Mouse (Mus musculus): ENCODE results near the gene Pkmyt1.

Pkmyt1 gene

DNA sequence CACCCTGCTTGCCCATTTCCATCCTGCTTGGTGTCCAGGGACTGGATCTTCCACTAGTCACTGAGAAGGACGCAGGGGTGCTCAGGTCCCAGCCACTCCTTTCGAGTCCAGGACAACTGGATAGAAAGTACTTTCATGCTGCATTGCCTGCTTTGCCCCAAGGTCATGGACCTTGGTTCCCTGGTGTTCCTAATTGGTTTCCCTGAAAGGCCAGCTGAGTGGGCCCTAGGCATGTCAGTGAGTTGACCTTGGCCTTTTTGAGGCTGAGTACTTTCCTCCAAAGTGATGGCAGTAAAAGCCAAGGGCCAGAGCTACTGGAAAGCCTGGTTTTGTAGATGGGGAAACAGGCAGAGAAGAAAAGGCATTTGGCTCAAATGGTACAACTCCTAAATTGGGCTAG lies 4.2 kb upstream of the Pkmyt1 start:
- DNase-seq (ENCODE audit: low read depth), result no peak

DNA sequence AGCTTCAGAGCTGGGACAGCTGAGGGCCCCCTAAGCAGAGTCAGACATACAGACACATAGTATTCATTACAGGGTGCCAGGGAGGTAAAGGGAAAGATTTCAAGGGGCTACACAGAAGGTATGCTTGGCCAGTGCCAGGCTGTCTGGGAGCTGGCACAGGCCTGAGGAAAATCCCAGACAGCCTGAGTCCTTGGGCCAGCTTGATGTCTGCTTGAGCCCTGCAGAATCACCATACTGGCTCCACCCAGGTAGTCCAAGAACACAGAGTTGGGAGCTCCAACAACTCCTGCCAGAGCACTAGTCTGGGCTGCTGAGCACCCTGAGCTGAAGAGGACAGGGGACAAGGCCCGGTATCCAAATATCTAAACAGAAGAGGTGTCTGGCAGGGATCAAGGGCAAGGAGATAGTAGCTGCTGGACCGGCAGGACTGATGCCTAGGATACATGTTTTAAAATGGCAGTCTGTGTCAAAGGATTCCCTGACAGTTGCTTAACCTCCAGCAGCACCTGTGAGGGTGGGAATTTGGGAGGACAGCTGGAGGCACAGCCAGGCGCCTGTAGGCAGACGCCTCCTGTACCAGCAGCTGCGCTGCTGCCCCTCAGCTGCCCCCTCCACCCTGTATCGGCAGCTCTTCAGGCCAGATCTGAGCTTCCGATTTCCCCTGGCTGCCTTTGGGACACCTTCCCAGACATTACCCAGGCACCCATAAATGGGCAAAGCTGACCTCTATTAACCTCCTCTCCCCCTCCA lies 3.6 kb upstream of the Pkmyt1 start, which contains the start of gene 1520401A03Rik:
1520401A03Rik (minus strand) TSS at position 408 of the 750 bp plus-strand sequence.
- DNase-seq (ENCODE audit: low read depth), result no peak

DNA sequence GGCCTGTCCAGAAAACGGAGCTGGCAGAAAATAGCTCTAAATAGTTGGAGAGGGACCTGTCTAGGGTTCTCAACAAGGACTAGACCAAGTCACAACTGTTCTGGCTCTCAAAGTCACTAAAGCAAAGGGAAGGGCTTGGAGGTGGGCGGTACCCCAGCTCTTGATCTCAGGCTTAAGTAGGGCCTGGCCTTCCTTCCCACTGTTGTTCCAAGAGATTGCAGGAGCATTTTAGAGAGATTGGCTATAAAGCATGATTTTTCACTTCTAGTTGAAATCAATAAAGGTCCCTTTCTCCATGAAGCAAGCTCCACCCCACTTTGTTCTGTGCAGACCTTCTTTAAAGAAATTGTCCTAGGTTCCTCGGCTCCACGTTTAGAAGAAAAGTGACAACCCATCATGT lies 659 bp upstream of the Pkmyt1 start:
- DNase-seq (ENCODE audit: low read depth), result peak; percentile 39

GRCm38 (mm10) chr17:23726758-23727142 lies 614 bp downstream of the Pkmyt1 start:
- peak; percentile 45 for DNase-seq (ENCODE audit: low read depth)

DNA sequence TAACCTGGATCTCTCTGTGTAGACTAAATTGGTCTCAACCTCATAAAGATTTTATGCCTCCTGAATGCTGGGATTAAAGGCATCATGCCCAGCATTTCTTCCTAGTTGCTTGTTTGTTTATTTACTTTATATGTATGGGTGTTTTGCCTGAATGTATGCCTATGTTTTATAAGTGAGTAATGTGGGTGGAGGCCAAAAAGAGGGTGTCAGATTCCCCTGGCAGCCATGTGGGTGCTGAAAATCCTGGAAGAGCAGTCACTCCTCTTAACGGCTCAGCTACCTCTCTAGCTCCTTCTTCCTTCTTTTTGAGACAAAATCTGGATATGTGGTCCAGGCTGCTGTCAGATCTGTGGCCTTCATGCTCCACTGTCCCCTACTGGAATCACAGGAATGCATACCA lies 4.3 kb downstream of the Pkmyt1 start:
- peak; percentile 71 for DNase-seq (ENCODE audit: low read depth)

GRCm38 (mm10) chr17:23734341-23734740 lies 8.2 kb downstream of the Pkmyt1 start:
- peak; percentile 74 for DNase-seq (ENCODE audit: low read depth)

GRCm38 (mm10) chr17:23737493-23738445 lies 11.6 kb downstream of the Pkmyt1 start:
- DNase-seq (ENCODE audit: low read depth), result peak; percentile 36

DNA sequence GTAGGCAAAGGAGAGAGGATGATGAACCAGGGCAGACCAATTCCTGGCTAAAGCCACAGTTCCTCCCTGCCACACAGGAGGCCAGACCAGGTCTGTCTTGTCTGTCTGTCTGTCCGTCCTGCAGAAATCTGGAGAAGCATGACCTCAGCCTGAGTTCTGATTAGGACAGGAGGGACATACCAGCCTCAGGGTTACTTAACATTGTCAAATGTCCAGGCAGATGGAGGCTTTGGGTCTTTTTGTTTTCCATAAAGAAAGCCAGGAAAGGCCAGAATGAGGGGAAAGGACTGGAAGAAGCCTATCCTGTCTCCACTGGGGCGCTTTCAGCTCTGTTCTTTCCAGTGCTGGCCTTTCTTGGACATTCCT lies 12.7 kb downstream of the Pkmyt1 start:
- DNase-seq (ENCODE audit: low read depth), result no peak

DNA sequence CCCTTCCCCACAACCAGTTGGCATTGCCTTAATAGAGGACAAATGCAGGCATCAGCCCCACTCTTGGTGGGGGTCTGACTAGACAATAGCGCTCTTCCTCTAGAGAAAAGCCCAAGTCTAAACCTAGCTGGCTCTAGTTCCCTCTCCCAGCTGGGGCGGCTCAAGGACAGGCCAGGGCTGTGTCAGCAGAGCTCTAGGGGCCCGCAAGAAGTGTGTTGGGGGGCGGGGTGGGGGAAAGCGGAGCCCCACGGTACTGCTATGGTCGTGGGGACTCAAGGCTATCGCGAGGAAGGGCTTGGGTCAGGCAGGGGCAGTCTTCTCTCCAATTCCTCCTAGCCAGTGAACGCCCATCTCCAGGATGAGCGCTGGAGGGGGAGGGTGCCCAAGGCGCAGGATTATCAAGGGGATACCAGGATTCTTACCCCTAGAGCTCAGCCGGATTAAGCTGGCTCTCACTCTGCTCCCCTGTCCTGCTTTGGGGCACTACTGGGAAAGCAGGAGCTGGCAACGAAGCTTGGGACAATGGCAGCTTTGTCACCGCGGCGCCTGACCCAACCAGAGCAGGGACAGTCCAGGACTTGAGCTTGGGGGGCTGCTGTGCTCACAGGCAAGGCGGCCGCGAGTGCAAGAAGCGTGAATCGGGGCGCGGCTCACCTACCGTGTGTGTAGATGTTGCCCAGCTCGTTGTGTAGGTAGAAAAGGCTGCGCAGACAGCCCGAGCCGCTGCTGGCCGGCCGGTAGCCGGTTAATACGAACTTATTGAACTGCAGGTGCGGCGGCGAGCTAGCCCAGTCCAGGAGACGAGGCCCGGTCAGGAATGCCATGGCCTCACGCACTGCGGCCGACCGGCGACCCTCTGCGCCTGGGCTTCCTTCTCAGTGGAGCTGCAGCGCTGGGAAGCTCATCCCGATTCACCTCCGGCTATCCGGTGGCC lies 13.3 kb downstream of the Pkmyt1 start:
- DNase-seq (ENCODE audit: low read depth), result peak; percentile 22

GRCm38 (mm10) chr17:23740136-23740584 lies 14.0 kb downstream of the Pkmyt1 start:
- peak; percentile 88 for DNase-seq (ENCODE audit: low read depth)

- no peak for DNase-seq (ENCODE audit: low read depth)
Measured at GRCm38 (mm10) chr17:23740598-23741021, 14.5 kb downstream of the Pkmyt1 start, which contains the start of gene Paqr4. Paqr4 (minus strand) TSS chr17:23740867.

DNA sequence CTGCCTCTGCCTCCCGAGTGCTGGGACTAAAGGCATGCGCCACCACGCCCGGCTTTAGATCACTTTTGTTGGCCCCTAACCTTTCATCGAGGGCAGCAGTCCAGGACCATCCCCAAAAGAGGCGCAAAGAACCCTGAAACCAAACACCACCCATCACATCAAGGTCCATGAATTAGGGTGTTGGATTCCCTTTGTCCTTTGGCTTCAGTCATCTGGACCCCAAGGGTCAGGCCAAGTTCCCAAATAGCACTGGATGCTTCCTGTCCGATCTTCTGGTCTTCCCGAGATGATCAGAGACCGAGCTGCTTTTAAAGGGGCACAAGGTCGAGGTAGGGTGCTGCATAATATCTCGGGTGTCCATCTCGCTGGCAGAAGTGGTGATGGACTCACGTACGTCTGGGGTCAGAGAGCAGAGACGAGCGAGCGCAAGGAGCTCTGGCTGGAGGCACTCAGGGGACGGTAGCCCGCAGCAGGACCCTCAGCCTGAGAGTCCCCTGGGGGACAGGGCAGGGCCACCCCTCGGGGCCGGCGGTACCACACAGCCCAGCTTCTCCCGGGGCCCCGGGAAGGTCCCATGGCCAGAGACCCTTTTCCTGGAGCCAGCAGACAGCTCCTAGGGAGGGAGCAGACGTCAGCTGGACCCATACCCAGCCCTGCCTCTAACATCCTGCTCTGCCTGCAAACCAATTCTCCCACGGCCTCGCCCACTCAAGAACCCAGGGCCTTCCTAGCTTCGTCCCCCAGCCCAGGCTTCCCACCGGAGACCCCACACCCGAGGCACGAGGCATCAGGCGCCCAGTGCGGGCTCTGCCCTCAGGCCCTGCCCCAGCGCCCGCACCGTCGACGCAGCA lies 15.4 kb downstream of the Pkmyt1 start:
- DNase-seq (ENCODE audit: low read depth), result no peak

GRCm38 (mm10) chr17:23742210-23742793 lies 16.2 kb downstream of the Pkmyt1 start:
- no peak for DNase-seq (ENCODE audit: low read depth)

DNA sequence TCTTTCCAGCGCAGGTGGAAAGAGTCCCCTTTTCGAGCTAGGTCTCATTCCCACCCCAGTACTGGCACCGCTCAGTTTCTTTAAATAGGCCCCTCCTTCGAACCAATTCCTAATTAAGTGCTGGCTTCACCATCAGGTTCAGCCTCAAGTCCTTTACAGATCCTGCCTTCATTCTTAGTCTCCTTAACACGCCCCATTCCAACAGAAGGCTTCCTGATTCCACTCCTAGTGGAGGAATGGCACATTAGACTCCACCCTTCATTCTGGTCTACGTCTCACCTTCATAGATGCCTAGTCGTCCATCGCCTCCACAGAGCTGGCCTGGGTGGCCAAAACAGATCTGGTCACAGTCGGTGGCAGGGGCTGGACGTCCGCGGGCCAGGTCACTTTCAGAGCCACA lies 16.8 kb downstream of the Pkmyt1 start:
- no peak for DNase-seq (ENCODE audit: low read depth)

- peak; percentile 69 for DNase-seq (ENCODE audit: low read depth)
Measured at GRCm38 (mm10) chr17:23744076-23744475, 17.9 kb downstream of the Pkmyt1 start.

GRCm38 (mm10) chr17:23744651-23745050 lies 18.5 kb downstream of the Pkmyt1 start:
- DNase-seq (ENCODE audit: low read depth), result no peak

DNA sequence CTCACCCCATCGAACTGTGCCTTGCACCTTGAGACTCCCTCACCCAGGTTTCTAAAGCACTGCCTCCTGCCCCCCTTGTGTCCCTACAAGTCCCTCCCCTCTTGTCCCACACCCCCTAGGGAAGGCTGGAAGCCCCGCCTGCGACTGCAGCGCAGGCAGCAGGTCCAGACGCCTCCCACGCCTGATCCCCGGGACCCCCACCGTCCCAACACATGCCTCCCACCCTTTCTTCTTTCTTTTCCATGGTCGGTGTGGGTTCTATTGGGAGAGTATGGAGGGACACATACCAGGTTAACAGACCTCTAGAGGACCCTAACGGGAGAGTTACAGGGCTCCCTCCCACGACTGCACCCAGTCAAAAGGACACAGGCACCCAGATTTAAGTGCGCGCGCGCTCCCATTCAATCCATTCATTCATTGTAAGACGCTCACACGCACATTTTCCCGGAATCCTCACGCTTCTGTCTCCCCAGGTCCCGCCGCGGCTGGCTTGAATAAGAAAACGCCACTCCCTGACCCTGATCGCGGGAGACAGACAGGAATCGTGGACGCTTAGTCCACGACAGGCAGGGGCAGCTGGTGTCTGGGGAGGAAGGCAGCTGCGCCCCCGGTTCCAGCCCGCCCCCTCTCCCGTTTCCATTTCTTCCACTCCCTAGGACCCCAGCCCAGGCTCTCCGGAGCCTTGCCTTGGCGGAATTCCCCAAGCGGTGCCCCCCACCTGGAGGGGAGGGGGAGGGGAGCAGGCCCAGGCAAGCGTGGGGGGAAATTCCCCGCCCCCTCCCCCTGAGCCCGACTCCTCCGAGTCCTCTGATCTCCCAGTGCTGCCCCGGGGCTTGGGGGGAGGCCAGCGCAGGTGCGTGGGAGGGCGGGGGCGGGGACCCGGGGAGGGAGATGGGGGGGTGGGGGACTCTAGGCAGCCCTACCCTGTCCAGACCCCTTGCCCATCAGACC lies 19.4 kb downstream of the Pkmyt1 start, which contains the start of gene Kremen2:
Kremen2 (minus strand) TSS at position 533 of the 951 bp plus-strand sequence.
- no peak for DNase-seq (ENCODE audit: low read depth)

DNA sequence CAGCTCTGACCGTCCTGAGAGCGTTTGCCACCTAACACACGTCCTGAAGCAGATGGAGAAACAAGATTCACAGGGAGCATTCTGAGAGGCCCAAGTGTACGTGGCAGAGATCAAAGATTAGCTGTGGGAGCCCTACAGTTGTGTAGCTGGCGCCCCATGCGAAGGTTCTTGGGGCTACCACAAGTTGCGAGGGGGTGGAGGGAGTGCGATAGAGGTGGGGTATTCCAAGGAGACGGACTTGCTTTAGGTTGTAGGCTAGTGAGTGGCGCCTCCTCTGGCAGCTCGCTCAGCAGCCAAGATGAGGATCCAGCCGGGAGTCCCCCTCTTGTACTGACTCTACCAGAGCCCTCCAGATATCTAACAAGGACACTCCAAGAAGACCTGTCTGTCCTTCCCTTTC lies 20.2 kb downstream of the Pkmyt1 start:
- no peak for DNase-seq (ENCODE audit: low read depth)

- no peak for DNase-seq (ENCODE audit: low read depth)
Measured at GRCm38 (mm10) chr17:23746767-23747166, 20.6 kb downstream of the Pkmyt1 start.

Measured in NIH3T3 (cell line).